Mouse (Mus musculus): ENCODE measurements around the gene Edem3.

DNA sequence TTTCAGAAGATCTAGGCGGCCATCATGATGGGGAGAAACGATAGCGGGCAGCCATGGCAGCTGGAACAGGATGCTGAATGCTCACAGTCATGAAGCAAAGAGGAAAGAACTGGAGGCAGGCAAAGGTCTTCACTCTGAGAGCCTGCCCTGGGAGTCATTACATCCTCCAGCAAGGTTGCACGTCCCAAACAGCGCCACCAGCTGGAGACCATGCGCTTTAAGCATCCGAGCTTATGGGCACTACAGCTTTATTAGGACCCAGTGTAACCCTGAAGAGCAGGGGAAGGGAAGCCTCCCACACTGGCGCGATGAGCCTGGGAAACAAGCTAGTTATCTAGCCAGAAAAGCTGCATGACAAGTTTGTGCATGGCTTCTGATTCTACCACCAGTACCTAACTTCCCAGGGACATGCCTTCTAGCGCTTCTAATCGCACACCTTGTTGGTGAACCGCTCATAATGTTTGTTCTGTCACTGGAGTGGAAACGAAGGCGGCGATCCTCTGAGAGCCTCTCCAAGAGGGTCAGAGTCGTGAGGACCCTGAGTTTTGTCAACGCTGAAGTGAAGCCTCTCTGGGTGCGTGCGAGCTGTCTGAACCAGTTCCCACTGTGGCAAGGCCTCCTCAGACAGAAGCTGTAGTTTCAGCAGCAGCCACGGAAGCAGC lies 106.3 kb downstream of the Edem3 start:
- TF ChIP-seq FLI1 (IDR thresholded peaks at IDR 0.05; ENCODE audit: low read length), result no peak
- TF ChIP-seq GATA1 (IDR thresholded peaks at IDR 0.05; ENCODE audit: borderline replicate concordance, low read length), result no peak
